Mouse (Mus musculus): ENCODE data around the gene Arpc1b. TPM values are rescaled to one million over a fixed set of nuclear protein-coding genes. Genes with fewer than 3 reads are reported as not detected.

Arpc1b gene
- total RNA-seq, 2 experiments from 2014 or later: 226 to 243 TPM

GRCm38 (mm10) chr5:145152690-145153089 is 38.7 kb downstream of the Arpc1b start:
- no peak for DNase-seq (ENCODE audit: low spot score in 2 of 2)

- no peak for DNase-seq (ENCODE audit: low spot score in 2 of 2)
Observed at GRCm38 (mm10) chr5:145161361-145161760, 47.3 kb downstream of the Arpc1b start.

GRCm38 (mm10) chr5:145164710-145165109 is 50.7 kb downstream of the Arpc1b start:
- DNase-seq (ENCODE audit: low spot score in 2 of 2): no peak

GRCm38 (mm10) chr5:145165184-145165583 is 51.2 kb downstream of the Arpc1b start:
- DNase-seq (ENCODE audit: low spot score in 2 of 2): no peak

GRCm38 (mm10) chr5:145166536-145167305 is 52.7 kb downstream of the Arpc1b start, which contains the start of the genes Ptcd1 and Cpsf4:
TSS of gene Ptcd1 (minus strand) at chr5:145167108.
TSS of gene Cpsf4 (plus strand) at chr5:145167213.
- DNase-seq (ENCODE audit: low spot score in 2 of 2): peak; percentile 93 to 97

GRCm38 (mm10) chr5:145167306-145167661 is 53.3 kb downstream of the Arpc1b start:
- no peak for DNase-seq (ENCODE audit: low spot score in 2 of 2)

- no peak for DNase-seq (ENCODE audit: low spot score in 2 of 2)
Observed at GRCm38 (mm10) chr5:145178461-145178980, 64.5 kb downstream of the Arpc1b start.

Other genes starting within 250 kb of the Arpc1b start
- 10 to 100 TPM; 24.7 to 28.4 TPM for gene Smurf1, start 148.4 kb upstream of the Arpc1b start, total RNA-seq (2021)
- gene Gm4871, start 81.5 kb upstream of the Arpc1b start, total RNA-seq (2021): not detected
- not detected for gene 1700018F24Rik, start 71.2 kb upstream of the Arpc1b start, total RNA-seq (2021)
- 100 to 1,000 TPM; 114 to 121 TPM for gene Arpc1a, start 30.4 kb upstream of the Arpc1b start, total RNA-seq (2021)
- gene Kpna7, start 30.2 kb upstream of the Arpc1b start, total RNA-seq (2021): not detected
- gene Pdap1, start 26.0 kb downstream of the Arpc1b start, total RNA-seq (2021): 100 to 1,000 TPM; 106 to 108 TPM
- 100 to 1,000 TPM; 106 to 113 TPM for gene Bud31, start 26.1 kb downstream of the Arpc1b start, total RNA-seq (2021)
- gene Ptcd1, start 52.9 kb downstream of the Arpc1b start, total RNA-seq (2021): 10 to 100 TPM; 29.2 to 32.0 TPM
- 10 to 100 TPM; 28.0 to 29.0 TPM for gene Cpsf4, start 53.0 kb downstream of the Arpc1b start, total RNA-seq (2021)
- 100 to 1,000 TPM; 367 to 390 TPM for gene Atp5j2, start 77.8 kb downstream of the Arpc1b start, total RNA-seq (2021)
- 10 to 100 TPM; 14.0 to 14.7 TPM for gene Zkscan14, start 87.7 kb downstream of the Arpc1b start, total RNA-seq (2021)
- gene Zkscan5, start 90.3 kb downstream of the Arpc1b start, total RNA-seq (2021): 10 to 100 TPM; 16.2 to 16.8 TPM
- 10 to 100 TPM; 48.1 to 53.2 TPM for gene Zfp655, start 117.5 kb downstream of the Arpc1b start, total RNA-seq (2021)
- 10 to 100 TPM; 26.5 to 29.3 TPM for gene Zscan25, start 166.3 kb downstream of the Arpc1b start, total RNA-seq (2021)
- gene Cyp3a57, start 231.1 kb downstream of the Arpc1b start, total RNA-seq (2021): under 1 TPM; 0.25 to 0.40 TPM